ENCODE assay signal across 14 mouse cellular contexts in genomic region chr7:138742516-138742845, GRCm38 (mm10).
"Had no signal": no experiment of that assay in that cellular context is flagged by ENCODE, and none has a peak within 500 bp of the region (broad histone marks: within the 10 kb centered on the region; RNA-seq: fewer than 3 reads in every experiment).

No protein-coding gene starts in this region.

- H3K4me3 ChIP-seq: megakaryocyte, embryonic 14.5 days; midbrain, embryonic 13.5 days; midbrain, embryonic 15.5 days; stomach, embryonic 15.5 days had no signal

- H3K27me3 ChIP-seq: midbrain, embryonic 13.5 days; midbrain, embryonic 15.5 days; stomach, embryonic 15.5 days had no signal

- H3K9me3 ChIP-seq: midbrain, embryonic 15.5 days; stomach, embryonic 15.5 days had no signal

- H3K27ac ChIP-seq: macrophage; midbrain, embryonic 13.5 days; midbrain, embryonic 15.5 days; stomach, embryonic 15.5 days; stomach, postnatal 0 days had no signal

- H3K4me1 ChIP-seq: megakaryocyte, embryonic 14.5 days; midbrain, embryonic 15.5 days; stomach, embryonic 15.5 days had no signal

- ATAC-seq: midbrain, embryonic 13.5 days; midbrain, embryonic 15.5 days had no signal

- H3K9ac ChIP-seq: lung, embryonic 14.5 days; midbrain, embryonic 13.5 days; midbrain, embryonic 15.5 days; stomach, embryonic 15.5 days had no signal

- DNase-seq: lung, adult 18-20 months; lung, postnatal 10 days; right cerebral cortex, postnatal 14 days; thymus, adult 2 months; thymus, postnatal 25 days; thymus, postnatal 4 days had no signal

- H3K4me2 ChIP-seq: lung, embryonic 14.5 days; midbrain, embryonic 11.5 days; midbrain, embryonic 13.5 days; midbrain, embryonic 15.5 days; stomach, embryonic 15.5 days had no signal

- H3K36me3 ChIP-seq: midbrain, embryonic 13.5 days; midbrain, embryonic 15.5 days; stomach, embryonic 15.5 days had no signal
